Mouse (Mus musculus) cerebellum, adult 9-10 months (tissue): ENCODE measurements around the gene Cbfa2t3.

ENCODE experiments used
- DNase-seq: peaks from one replicate; pipeline ENCODE4 v3.0.0; 2022

Gene Cbfa2t3

GRCm38 (mm10) chr8:122717869-122718509 lies 19.1 kb upstream of the Cbfa2t3 start:
- no peak for DNase-seq

GRCm38 (mm10) chr8:122716566-122716965 lies 17.7 kb upstream of the Cbfa2t3 start:
- no peak for DNase-seq

GRCm38 (mm10) chr8:122713157-122713518 lies 14.2 kb upstream of the Cbfa2t3 start:
- no peak for DNase-seq

- DNase-seq, result no peak
Measured at GRCm38 (mm10) chr8:122712411-122713156, 13.7 kb upstream of the Cbfa2t3 start.

- no peak for DNase-seq
Measured at GRCm38 (mm10) chr8:122711891-122712365, 13.0 kb upstream of the Cbfa2t3 start.

- no peak for DNase-seq
Measured at GRCm38 (mm10) chr8:122711480-122711879, 12.6 kb upstream of the Cbfa2t3 start.

GRCm38 (mm10) chr8:122709340-122710111 lies 10.6 kb upstream of the Cbfa2t3 start:
- DNase-seq, result peak; percentile 72

- DNase-seq, result no peak
Measured at GRCm38 (mm10) chr8:122707184-122707583, 8.3 kb upstream of the Cbfa2t3 start.

- no peak for DNase-seq
Measured at GRCm38 (mm10) chr8:122705901-122706561, 7.1 kb upstream of the Cbfa2t3 start.

GRCm38 (mm10) chr8:122704612-122705011 lies 5.7 kb upstream of the Cbfa2t3 start:
- DNase-seq, result no peak

- DNase-seq, result no peak
Measured at GRCm38 (mm10) chr8:122702957-122703356, 4.0 kb upstream of the Cbfa2t3 start.

GRCm38 (mm10) chr8:122702301-122702941 lies 3.5 kb upstream of the Cbfa2t3 start:
- no peak for DNase-seq

GRCm38 (mm10) chr8:122701441-122702185 lies 2.7 kb upstream of the Cbfa2t3 start:
- no peak for DNase-seq

- no peak for DNase-seq
Measured at GRCm38 (mm10) chr8:122700628-122701027, 1.7 kb upstream of the Cbfa2t3 start.

GRCm38 (mm10) chr8:122698254-122698768 lies 598 bp downstream of the Cbfa2t3 start:
- no peak for DNase-seq

- no peak for DNase-seq
Measured at GRCm38 (mm10) chr8:122697586-122697985, 1.3 kb downstream of the Cbfa2t3 start.

GRCm38 (mm10) chr8:122697181-122697581 lies 1.7 kb downstream of the Cbfa2t3 start:
- peak; percentile 79 for DNase-seq

- DNase-seq, result no peak
Measured at GRCm38 (mm10) chr8:122695438-122696042, 3.4 kb downstream of the Cbfa2t3 start.

- no peak for DNase-seq
Measured at GRCm38 (mm10) chr8:122692152-122692551, 6.8 kb downstream of the Cbfa2t3 start.

- DNase-seq, result no peak
Measured at GRCm38 (mm10) chr8:122691018-122691417, 7.9 kb downstream of the Cbfa2t3 start.

GRCm38 (mm10) chr8:122689315-122689714 lies 9.6 kb downstream of the Cbfa2t3 start:
- DNase-seq, result no peak
